Mouse (Mus musculus): ENCODE data around the gene Olfr1109. TPM values are rescaled to one million over a fixed set of nuclear protein-coding genes. Genes with fewer than 3 reads are reported as not detected.

Olfr1109 gene
- total RNA-seq (2015; ENCODE audit: low replicate concordance): not detected in 2 replicates
- total RNA-seq (2017; ENCODE audit: low replicate concordance): not detected in 2 replicates

- ATAC-seq (replicated peaks; ENCODE audit: low FRiP score, poor library complexity, severe bottlenecking): no peak
These were observed at the start of gene Olfr1109 for GRCm38 (mm10) chr2:87095908-87096307. TSS of gene Olfr1109 (minus strand) at chr2:87096008.

GRCm38 (mm10) chr2:87140200-87140599, 44.4 kb upstream of the Olfr1109 start, which contains the start of gene Olfr1110:
TSS of gene Olfr1110 (minus strand) at chr2:87140300.
- ATAC-seq (replicated peaks; ENCODE audit: low FRiP score, poor library complexity, severe bottlenecking): no peak

GRCm38 (mm10) chr2:87114467-87114866, 18.7 kb upstream of the Olfr1109 start, which contains the start of gene Olfr259:
TSS of gene Olfr259 (minus strand) at chr2:87114567.
- ATAC-seq (replicated peaks; ENCODE audit: low FRiP score, poor library complexity, severe bottlenecking): no peak

- no peak for ATAC-seq (replicated peaks; ENCODE audit: low FRiP score, poor library complexity, severe bottlenecking)
These were observed 20.1 kb downstream of the Olfr1109 start, which contains the start of gene Olfr1107 for GRCm38 (mm10) chr2:87075717-87076116. TSS of gene Olfr1107 (minus strand) at chr2:87075817.

- ATAC-seq (replicated peaks; ENCODE audit: low FRiP score, poor library complexity, severe bottlenecking): no peak
These were observed 43.6 kb downstream of the Olfr1109 start, which contains the start of gene Olfr1106 for GRCm38 (mm10) chr2:87052173-87052572. TSS of gene Olfr1106 (minus strand) at chr2:87052273.

Other genes starting within 250 kb of the Olfr1109 start
- not detected in 2 replicates for gene Olfr1095, start 244.3 kb downstream of the Olfr1109 start, total RNA-seq (2015; ENCODE audit: low replicate concordance)
- not detected in 2 replicates for gene Olfr1095, start 244.3 kb downstream of the Olfr1109 start, total RNA-seq (2017; ENCODE audit: low replicate concordance)
- not detected in 2 replicates for gene Gm13723, start 221.2 kb downstream of the Olfr1109 start, total RNA-seq (2015; ENCODE audit: low replicate concordance)
- not detected in 2 replicates for gene Gm13723, start 221.2 kb downstream of the Olfr1109 start, total RNA-seq (2017; ENCODE audit: low replicate concordance)
- not detected in 2 replicates for gene Olfr1097, start 203.8 kb downstream of the Olfr1109 start, total RNA-seq (2015; ENCODE audit: low replicate concordance)
- gene Olfr1097, start 203.8 kb downstream of the Olfr1109 start, total RNA-seq (2017; ENCODE audit: low replicate concordance): not detected in 2 replicates
- gene Olfr1098, start 171.5 kb downstream of the Olfr1109 start, total RNA-seq (2015; ENCODE audit: low replicate concordance): not detected in 2 replicates
- not detected in 2 replicates for gene Olfr1098, start 171.5 kb downstream of the Olfr1109 start, total RNA-seq (2017; ENCODE audit: low replicate concordance)
- gene Olfr1099, start 135.3 kb downstream of the Olfr1109 start, total RNA-seq (2015; ENCODE audit: low replicate concordance): not detected in 2 replicates
- not detected in 2 replicates for gene Olfr1099, start 135.3 kb downstream of the Olfr1109 start, total RNA-seq (2017; ENCODE audit: low replicate concordance)
- not detected in 2 replicates for gene Olfr1100, start 116.1 kb downstream of the Olfr1109 start, total RNA-seq (2015; ENCODE audit: low replicate concordance)
- gene Olfr1100, start 116.1 kb downstream of the Olfr1109 start, total RNA-seq (2017; ENCODE audit: low replicate concordance): not detected in 2 replicates
- gene Olfr1101, start 104.8 kb downstream of the Olfr1109 start, total RNA-seq (2015; ENCODE audit: low replicate concordance): not detected in 2 replicates
- gene Olfr1101, start 104.8 kb downstream of the Olfr1109 start, total RNA-seq (2017; ENCODE audit: low replicate concordance): not detected in 2 replicates
- gene Olfr1102, start 97.6 kb downstream of the Olfr1109 start, total RNA-seq (2015; ENCODE audit: low replicate concordance): not detected in 2 replicates
- gene Olfr1102, start 97.6 kb downstream of the Olfr1109 start, total RNA-seq (2017; ENCODE audit: low replicate concordance): not detected in 2 replicates
- gene Olfr1104, start 68.9 kb downstream of the Olfr1109 start, total RNA-seq (2015; ENCODE audit: low replicate concordance): not detected in 2 replicates
- not detected in 2 replicates for gene Olfr1104, start 68.9 kb downstream of the Olfr1109 start, total RNA-seq (2017; ENCODE audit: low replicate concordance)
- gene Olfr1105, start 59.5 kb downstream of the Olfr1109 start, total RNA-seq (2015; ENCODE audit: low replicate concordance): not detected in 2 replicates
- not detected in 2 replicates for gene Olfr1105, start 59.5 kb downstream of the Olfr1109 start, total RNA-seq (2017; ENCODE audit: low replicate concordance)
- gene Olfr1106, start 43.7 kb downstream of the Olfr1109 start, total RNA-seq (2015; ENCODE audit: low replicate concordance): not detected in 2 replicates
- gene Olfr1106, start 43.7 kb downstream of the Olfr1109 start, total RNA-seq (2017; ENCODE audit: low replicate concordance): 0.26 TPM in 1 of 2 replicates, not detected in the other
- not detected in 2 replicates for gene Olfr1107, start 20.2 kb downstream of the Olfr1109 start, total RNA-seq (2015; ENCODE audit: low replicate concordance)
- not detected in 2 replicates for gene Olfr1107, start 20.2 kb downstream of the Olfr1109 start, total RNA-seq (2017; ENCODE audit: low replicate concordance)
- gene Olfr259, start 18.6 kb upstream of the Olfr1109 start, total RNA-seq (2015; ENCODE audit: low replicate concordance): not detected in 2 replicates
- not detected in 2 replicates for gene Olfr259, start 18.6 kb upstream of the Olfr1109 start, total RNA-seq (2017; ENCODE audit: low replicate concordance)
- gene Olfr1110, start 44.3 kb upstream of the Olfr1109 start, total RNA-seq (2015; ENCODE audit: low replicate concordance): not detected in 2 replicates
- gene Olfr1110, start 44.3 kb upstream of the Olfr1109 start, total RNA-seq (2017; ENCODE audit: low replicate concordance): 0.17 TPM in 1 of 2 replicates, not detected in the other
- gene Olfr1111, start 56.6 kb upstream of the Olfr1109 start, total RNA-seq (2015; ENCODE audit: low replicate concordance): not detected in 2 replicates
- not detected in 2 replicates for gene Olfr1111, start 56.6 kb upstream of the Olfr1109 start, total RNA-seq (2017; ENCODE audit: low replicate concordance)
- gene Olfr1112, start 91.8 kb upstream of the Olfr1109 start, total RNA-seq (2015; ENCODE audit: low replicate concordance): not detected in 2 replicates
- not detected in 2 replicates for gene Olfr1112, start 91.8 kb upstream of the Olfr1109 start, total RNA-seq (2017; ENCODE audit: low replicate concordance)
- gene Olfr1113, start 113.0 kb upstream of the Olfr1109 start, total RNA-seq (2015; ENCODE audit: low replicate concordance): not detected in 2 replicates
- gene Olfr1113, start 113.0 kb upstream of the Olfr1109 start, total RNA-seq (2017; ENCODE audit: low replicate concordance): not detected in 2 replicates
- not detected in 2 replicates for gene Olfr1115, start 152.0 kb upstream of the Olfr1109 start, total RNA-seq (2015; ENCODE audit: low replicate concordance)
- 0.70 TPM in 1 of 2 replicates, not detected in the other for gene Olfr1115, start 152.0 kb upstream of the Olfr1109 start, total RNA-seq (2017; ENCODE audit: low replicate concordance)
- not detected in 2 replicates for gene Olfr1116, start 171.5 kb upstream of the Olfr1109 start, total RNA-seq (2015; ENCODE audit: low replicate concordance)
- gene Olfr1116, start 171.5 kb upstream of the Olfr1109 start, total RNA-seq (2017; ENCODE audit: low replicate concordance): under 0.01 TPM in 1 of 2 replicates, not detected in the other
- not detected in 2 replicates for gene Olfr1118, start 211.6 kb upstream of the Olfr1109 start, total RNA-seq (2015; ENCODE audit: low replicate concordance)
- gene Olfr1118, start 211.6 kb upstream of the Olfr1109 start, total RNA-seq (2017; ENCODE audit: low replicate concordance): not detected in 2 replicates